Mouse (Mus musculus) right cerebral cortex, adult 18-20 months (tissue): ENCODE data around the gene Cript.

Experiments
- DNase-seq: peaks from one replicate; pipeline ENCODE4 v3.0.0; 2022; ENCODE audit warnings: mixed read lengths

Gene Cript

GRCm38 (mm10) chr17:87025269-87025949 is at the start of gene Cript, which contains the start of gene Pigf:
Gene Cript, plus strand, starts transcription at chr17:87025550.
Gene Pigf, minus strand, starts transcription at chr17:87025406.
- peak; percentile 98 for DNase-seq

- no peak for DNase-seq
Measured at GRCm38 (mm10) chr17:86976387-86976786, 49.0 kb upstream of the Cript start.

GRCm38 (mm10) chr17:86978496-86978895 is 46.9 kb upstream of the Cript start:
- no peak for DNase-seq

- DNase-seq = no peak
Measured at GRCm38 (mm10) chr17:86981205-86981604, 44.1 kb upstream of the Cript start.

GRCm38 (mm10) chr17:86981701-86982100 is 43.6 kb upstream of the Cript start:
- DNase-seq = no peak

GRCm38 (mm10) chr17:86982497-86982896 is 42.9 kb upstream of the Cript start:
- DNase-seq = no peak

- no peak for DNase-seq
Measured at GRCm38 (mm10) chr17:86986449-86987138, 38.8 kb upstream of the Cript start.

- DNase-seq = no peak
Measured at GRCm38 (mm10) chr17:86988161-86988560, 37.2 kb upstream of the Cript start.

- no peak for DNase-seq
Measured at GRCm38 (mm10) chr17:86988601-86989184, 36.7 kb upstream of the Cript start.

GRCm38 (mm10) chr17:86991306-86991705 is 34.0 kb upstream of the Cript start:
- no peak for DNase-seq

GRCm38 (mm10) chr17:86997323-86997722 is 28.0 kb upstream of the Cript start:
- DNase-seq = no peak

GRCm38 (mm10) chr17:87008950-87009349 is 16.4 kb upstream of the Cript start:
- no peak for DNase-seq

- DNase-seq = peak; percentile 74
Measured at GRCm38 (mm10) chr17:87011301-87012019, 13.9 kb upstream of the Cript start.

- DNase-seq = no peak
Measured at GRCm38 (mm10) chr17:87019692-87020091, 5.7 kb upstream of the Cript start.

- no peak for DNase-seq
Measured at GRCm38 (mm10) chr17:87024491-87025242, 683 bp upstream of the Cript start.

GRCm38 (mm10) chr17:87036141-87037073 is 11.1 kb downstream of the Cript start:
- DNase-seq = no peak

GRCm38 (mm10) chr17:87038496-87038895 is 13.1 kb downstream of the Cript start:
- peak; percentile 53 for DNase-seq

GRCm38 (mm10) chr17:87041739-87042138 is 16.4 kb downstream of the Cript start:
- DNase-seq = peak; percentile 75

- peak; percentile 88 for DNase-seq
Measured at GRCm38 (mm10) chr17:87044364-87044763, 19.0 kb downstream of the Cript start.

GRCm38 (mm10) chr17:87044796-87045195 is 19.4 kb downstream of the Cript start:
- no peak for DNase-seq

- DNase-seq = no peak
Measured at GRCm38 (mm10) chr17:87049696-87050095, 24.3 kb downstream of the Cript start.
